Mouse (Mus musculus) CH12.LX (cell line): ENCODE results near the gene Gm14391.
"Not testable (repeated sequence)": the region's sequence is repeated elsewhere in the genome, so short reads cannot be mapped to it uniquely, and the experiment has no call there.

Experiments
- CTCF ChIP-seq, 2 experiments: IDR thresholded peaks in 1 of 2; conservative IDR thresholded peaks in 1 of 2; 2 replicates each; pipeline ENCODE4 v1.5.1; 2011 to 2012; ENCODE audit warnings: low read depth in 2 of 2, low read length in 2 of 2, improper control_type of control experiment in 1 of 2, inconsistent platforms in 1 of 2, mild to moderate bottlenecking in 1 of 2, moderate library complexity in 1 of 2
- JUND ChIP-seq: conservative IDR thresholded peaks from 2 replicates; pipeline ENCODE4 v1.6.1; 2011; ENCODE audit warnings: low read depth, low read length, improper control_type of control experiment
- POLR2A ChIP-seq: IDR thresholded peaks from 2 replicates; pipeline ENCODE4 v1.6.1; 2011; ENCODE audit warnings: low read depth, mild to moderate bottlenecking, improper control_type of control experiment, low read length
- ZC3H11A ChIP-seq: IDR thresholded peaks from 2 replicates; pipeline ENCODE4 v1.6.1; 2012; ENCODE audit warnings: low read depth, mild to moderate bottlenecking, inconsistent platforms, low read length, improper control_type of control experiment

- not testable (repeated sequence) for TF ChIP-seq ZC3H11A; CTCF (conservative IDR thresholded peaks at IDR 0.05 in 1 of 2, IDR thresholded peaks at IDR 0.05 in 1 of 2; ENCODE audit: low read depth in 2 of 2, low read length in 2 of 2); JUND; POLR2A
Measured at GRCm38 (mm10) chr2:175161438-175161837, 45.3 kb downstream of the Gm14391 start.
